Mouse (Mus musculus) kidney, postnatal 0 days (tissue): Measurements from ENCODE around the gene Ece1. TPM values are rescaled to one million over a fixed set of nuclear protein-coding genes. Genes with fewer than 3 reads are reported as not detected.

Source experiments
- ATAC-seq: fragments of 200-750 bp; cut with Nextera tagmentation; replicated peaks from 2 replicates; pipeline ENCODE4 v1.8.0; 2017; ENCODE audit warnings: low read depth, moderate number of reproducible peaks, moderate TSS enrichment, moderate library complexity; ENCODE audit not compliant: low FRiP score
- DNase-seq: peaks from one replicate; pipeline ENCODE4 v3.0.0-alpha.2; 2016; ENCODE audit warnings: low spot score
- H3K27ac ChIP-seq: fragments of 300-500 bp; sonication (generic); 2 replicates; pipeline ENCODE4 v1.5.1; 2014; ENCODE audit warnings: mild to moderate bottlenecking
- H3K27me3 ChIP-seq: fragments of 300-500 bp; sonication (generic); 2 replicates; pipeline ENCODE4 v1.6.1; 2014; ENCODE audit warnings: low read length, mixed read lengths; ENCODE audit not compliant: insufficient read depth
- H3K36me3 ChIP-seq: fragments of 300-500 bp; sonication (generic); 2 replicates; pipeline ENCODE4 v1.6.1; 2014; ENCODE audit warnings: low read length, mixed read lengths; ENCODE audit not compliant: insufficient read depth
- H3K4me1 ChIP-seq: fragments of 300-500 bp; sonication (generic); replicated peaks from 2 replicates; pipeline ENCODE4 v1.6.1; 2014; ENCODE audit warnings: antibody characterized with exemption, low read length, mixed read lengths; ENCODE audit not compliant: insufficient read depth
- H3K4me2 ChIP-seq: fragments of 300-500 bp; sonication (generic); 2 replicates; pipeline ENCODE4 v1.6.1; 2014; ENCODE audit warnings: mild to moderate bottlenecking, low read length, moderate library complexity, mixed read lengths
- H3K4me3 ChIP-seq: fragments of 300-500 bp; sonication (generic); replicated peaks from 2 replicates; pipeline ENCODE4 v1.5.1; 2014; ENCODE audit warnings: low read depth, low read length
- H3K9ac ChIP-seq: fragments of 300-500 bp; sonication (generic); 2 replicates; pipeline ENCODE4 v1.6.1; 2014; ENCODE audit warnings: low read depth, low read length
- H3K9me3 ChIP-seq: fragments of 300-500 bp; sonication (generic); replicated peaks from 2 replicates; pipeline ENCODE4 v1.6.1; 2016; ENCODE audit warnings: low read length, inconsistent platforms, mixed read lengths
- CTCF ChIP-seq: IDR thresholded peaks from 2 replicates; pipeline ENCODE4 v1.5.1; 2016; ENCODE audit warnings: antibody characterized with exemption, low read depth, mild to moderate bottlenecking, moderate library complexity
- whole genome bisulfite sequencing: fragments of 180-500 bp; shearing (Covaris S2); extraction: QIAGEN DNeasy Blood & Tissue Kit; methylation state at CpG from one replicate; pipeline ENCODE4 v1.1.7; 2014; 5-methylcytosine and 5-hydroxymethylcytosine counted together
- polyA plus RNA-seq: library from polyadenylated mRNA; unstranded; fragments of >200 nt; fragmentation: Nextera tagmentation; extraction: Ambion mirVana; gene quantifications from 2 replicates; pipeline ENCODE4 v1.2.1, GENCODE M21; 2015

Ece1 gene
- polyA plus RNA-seq, 1 experiment from 2014 or later = 40.8 TPM

- H3K27ac ChIP-seq = no peak overlapping the region
- H3K9me3 ChIP-seq = no peaks in the 10 kb centered on the region
- TF ChIP-seq CTCF = no peak
- WGBS = 47% methylated on average over 6 of the region's 6 CpGs
- H3K4me2 ChIP-seq = no peak overlapping the region
- no peak overlapping the region for H3K9ac ChIP-seq
- peaks cover 21% of the 10 kb centered on the region; the same call in 1 of the 2 replicates for H3K36me3 ChIP-seq
- H3K27me3 ChIP-seq = no peaks in the 10 kb centered on the region
- no peak for DNase-seq
- peaks cover 19% of the 10 kb centered on the region for H3K4me1 ChIP-seq
- H3K4me3 ChIP-seq = no peak overlapping the region
- no peak for ATAC-seq
Observed at GRCm38 (mm10) chr4:137932554-137933178, 70.6 kb downstream of the Ece1 start.

DNA sequence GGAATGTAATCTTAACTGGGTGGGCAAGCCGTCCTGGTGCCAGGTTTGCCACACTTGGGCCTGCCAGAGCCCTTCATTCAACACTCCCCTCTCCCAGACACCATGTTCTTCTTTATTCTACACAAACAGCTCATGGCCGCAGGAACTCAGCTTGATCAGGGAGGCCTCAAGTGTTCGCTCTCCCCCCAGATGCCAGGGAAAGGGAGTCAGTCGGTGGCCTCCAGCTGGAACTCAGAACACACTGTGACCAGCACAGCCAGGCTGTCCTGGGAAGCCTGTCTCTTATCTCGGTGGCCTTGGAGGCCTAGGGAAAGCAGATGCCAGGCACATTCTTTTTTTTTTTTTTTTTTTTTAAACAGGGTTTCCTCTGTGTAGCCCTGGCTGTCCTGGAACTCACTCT is 71.3 kb downstream of the Ece1 start:
- no peak overlapping the region for H3K4me2 ChIP-seq
- no peak overlapping the region for H3K27ac ChIP-seq
- H3K27me3 ChIP-seq = no peaks in the 10 kb centered on the region
- peaks cover 25% of the 10 kb centered on the region for H3K36me3 ChIP-seq
- H3K4me3 ChIP-seq = no peak overlapping the region
- TF ChIP-seq CTCF = no peak
- 69% methylated on average over 5 of the region's 5 CpGs for WGBS
- H3K9ac ChIP-seq = no peak overlapping the region
- ATAC-seq = no peak
- peaks cover 19% of the 10 kb centered on the region for H3K4me1 ChIP-seq
- no peaks in the 10 kb centered on the region for H3K9me3 ChIP-seq
- no peak for DNase-seq

GRCm38 (mm10) chr4:137936134-137936533 is 74.1 kb downstream of the Ece1 start:
- ATAC-seq (no peak), DNase-seq (no peak)
- Histone ChIP-seq H3K9ac (no peak overlapping the region), H3K4me1 (peaks cover 6% of the 10 kb centered on the region), H3K36me3 (peaks cover 29% of the 10 kb centered on the region), H3K4me3 (no peak overlapping the region), H3K4me2 (no peak overlapping the region), H3K27me3 (no peaks in the 10 kb centered on the region), H3K27ac (no peak overlapping the region), H3K9me3 (no peaks in the 10 kb centered on the region)
- TF ChIP-seq CTCF = no peak
- 92% methylated on average over 4 of the region's 4 CpGs for WGBS

DNA sequence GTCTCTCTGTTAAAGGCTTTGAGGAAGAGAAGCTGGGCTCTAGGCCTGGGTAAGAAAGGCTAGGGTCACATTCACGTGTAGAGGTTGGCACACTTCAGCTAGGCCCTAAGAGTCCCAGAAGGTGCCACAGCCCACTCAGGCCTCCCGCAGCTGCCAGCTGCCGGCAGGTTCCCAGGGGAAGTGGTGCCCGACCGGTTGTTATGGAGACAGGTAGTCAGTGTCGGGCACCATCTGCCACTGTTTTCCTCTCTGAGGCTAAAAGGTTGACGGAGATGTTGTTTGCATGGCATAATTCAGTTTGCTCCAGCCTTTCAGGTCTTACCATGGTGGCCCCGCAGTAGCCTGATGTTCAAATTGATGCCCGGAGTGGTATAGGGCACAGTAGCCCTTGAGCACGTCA is 78.0 kb downstream of the Ece1 start:
- ATAC-seq (no peak), DNase-seq (no peak)
- no peak for TF ChIP-seq CTCF
- Histone ChIP-seq H3K36me3 (peaks cover 45% of the 10 kb centered on the region), H3K4me3 (no peak overlapping the region), H3K27ac (no peak overlapping the region), H3K9ac (no peak overlapping the region), H3K9me3 (no peaks in the 10 kb centered on the region), H3K4me1 (no peaks in the 10 kb centered on the region), H3K27me3 (no peaks in the 10 kb centered on the region), H3K4me2 (no peak overlapping the region)
- 78% methylated on average over 10 of the region's 10 CpGs for WGBS

- no peak for ATAC-seq
- Histone ChIP-seq H3K4me2 (no peak overlapping the region), H3K27ac (no peak overlapping the region), H3K9me3 (no peaks in the 10 kb centered on the region), H3K4me3 (no peak overlapping the region), H3K36me3 (peaks cover 48% of the 10 kb centered on the region), H3K9ac (no peak overlapping the region), H3K27me3 (no peaks in the 10 kb centered on the region), H3K4me1 (no peaks in the 10 kb centered on the region)
- no peak for TF ChIP-seq CTCF
- no peak for DNase-seq
- WGBS = 84% methylated on average over 12 of the region's 12 CpGs
Observed at GRCm38 (mm10) chr4:137941131-137941844, 79.3 kb downstream of the Ece1 start.

- TF ChIP-seq CTCF = no peak
- Histone ChIP-seq H3K9me3 (no peaks in the 10 kb centered on the region), H3K27ac (no peak overlapping the region), H3K4me2 (no peak overlapping the region), H3K4me1 (no peaks in the 10 kb centered on the region), H3K4me3 (no peak overlapping the region), H3K27me3 (no peaks in the 10 kb centered on the region), H3K36me3 (peaks cover 40% of the 10 kb centered on the region), H3K9ac (0 out of 2 replicates have a peak overlapping the region, but pooled peaks have one; percentile 5)
- ATAC-seq (no peak), DNase-seq (peak; percentile 29)
- 41% methylated on average over 17 of the region's 17 CpGs for WGBS
Observed at GRCm38 (mm10) chr4:137941871-137942781, 80.1 kb downstream of the Ece1 start.
